Mouse (Mus musculus): ENCODE data around the gene Rbfox1. TPM values are rescaled to one million over a fixed set of nuclear protein-coding genes. Genes with fewer than 3 reads are reported as not detected.
A peak's percentile ranks its signal among the peaks of the same experiment; 100 is the strongest.

Gene Rbfox1
- polyA plus RNA-seq, 1 experiment: 98.9 TPM

DNA sequence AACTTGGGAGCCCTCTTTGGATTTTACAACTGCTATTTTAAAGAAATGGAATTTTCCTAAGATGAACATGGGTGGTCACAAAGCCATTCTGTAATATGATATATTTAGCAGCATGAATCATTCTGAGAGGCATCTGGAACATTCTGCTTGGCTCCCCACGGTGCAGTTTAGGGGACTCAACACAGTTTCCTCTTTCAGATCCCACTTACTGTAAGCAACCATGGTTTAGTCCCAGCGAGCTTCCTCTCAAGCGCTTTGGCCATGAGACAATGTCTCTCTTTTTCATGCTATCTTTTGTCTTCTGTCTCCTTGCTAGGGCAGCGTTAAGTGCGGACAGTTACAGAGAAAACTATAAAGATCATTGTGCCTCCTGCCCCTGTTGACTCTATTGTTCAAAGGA is 1394.4 kb downstream of the Rbfox1 start:
- no peak for TF ChIP-seq POLR2A (IDR thresholded peaks at IDR 0.05; ENCODE audit: borderline replicate concordance, extremely low read depth, insufficient read depth, insufficient read length, poor library complexity, severe bottlenecking)
- no peak for TF ChIP-seq CTCF (IDR thresholded peaks at IDR 0.05; ENCODE audit: borderline replicate concordance, extremely low read depth, insufficient read depth, insufficient read length)
- DNase-seq (ENCODE audit: low read depth): peak; percentile 22

DNA sequence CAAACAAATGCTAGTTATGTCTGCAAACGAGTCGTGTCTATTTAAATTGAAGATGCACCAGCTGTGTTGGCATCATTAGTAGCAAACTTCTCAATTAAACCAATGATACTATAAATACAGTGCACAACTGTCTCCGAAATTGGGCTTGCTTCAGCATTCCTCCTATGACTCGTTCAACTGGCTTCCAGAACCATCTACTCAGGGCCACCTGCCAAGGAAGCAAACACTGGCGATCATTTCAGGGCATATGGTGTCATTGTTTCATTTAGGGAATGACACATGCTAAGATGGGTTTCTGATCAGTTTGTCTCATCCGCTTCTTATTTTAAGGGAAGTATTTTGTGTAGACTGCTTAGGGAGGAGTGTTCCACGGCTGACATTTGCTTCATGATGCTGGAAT is 1397.1 kb downstream of the Rbfox1 start:
- TF ChIP-seq POLR2A (IDR thresholded peaks at IDR 0.05; ENCODE audit: borderline replicate concordance, extremely low read depth, insufficient read depth, insufficient read length, poor library complexity, severe bottlenecking) (no peak), CTCF (IDR thresholded peaks at IDR 0.05; ENCODE audit: borderline replicate concordance, extremely low read depth, insufficient read depth, insufficient read length) (no peak)
- DNase-seq (ENCODE audit: low read depth): peak; percentile 38

DNA sequence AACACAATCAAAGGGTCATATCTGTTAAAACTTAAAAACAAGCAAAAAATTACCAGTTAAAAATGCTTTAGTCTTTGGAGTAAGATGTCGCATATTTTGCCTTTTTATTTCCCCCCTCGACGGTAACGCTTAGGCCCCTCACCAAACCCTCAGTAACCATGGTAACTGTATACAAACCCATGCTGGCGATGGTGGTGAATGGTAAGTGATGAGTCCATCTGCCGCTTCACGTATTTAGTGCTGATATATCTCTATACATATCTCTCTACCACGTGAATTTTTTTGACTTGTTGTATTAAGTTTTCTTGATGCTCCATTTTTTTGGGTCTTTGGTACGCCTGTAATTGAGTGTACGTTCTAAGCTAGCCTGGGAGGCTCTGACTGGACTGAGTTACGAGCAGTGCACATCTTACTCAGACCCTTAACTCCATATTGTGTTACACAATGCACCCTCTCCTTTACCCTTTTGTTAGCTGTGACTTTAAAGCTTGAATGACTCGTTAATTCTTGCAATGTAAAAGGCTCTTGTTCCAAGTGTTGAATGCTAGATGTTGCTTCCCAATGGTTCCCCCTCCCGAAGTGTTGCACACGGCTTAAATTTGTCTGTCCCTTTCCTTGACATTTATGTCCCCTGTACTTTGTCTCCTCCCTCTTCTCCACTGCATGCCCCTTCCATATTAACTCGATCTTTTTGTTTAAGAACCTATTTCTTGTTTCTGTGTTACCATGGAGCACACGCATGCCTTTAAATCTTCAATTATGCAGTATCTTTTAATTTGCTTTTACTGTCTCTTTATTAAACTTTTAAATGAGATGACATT is 1408.0 kb downstream of the Rbfox1 start:
- DNase-seq (ENCODE audit: low read depth): peak; percentile 9

DNA sequence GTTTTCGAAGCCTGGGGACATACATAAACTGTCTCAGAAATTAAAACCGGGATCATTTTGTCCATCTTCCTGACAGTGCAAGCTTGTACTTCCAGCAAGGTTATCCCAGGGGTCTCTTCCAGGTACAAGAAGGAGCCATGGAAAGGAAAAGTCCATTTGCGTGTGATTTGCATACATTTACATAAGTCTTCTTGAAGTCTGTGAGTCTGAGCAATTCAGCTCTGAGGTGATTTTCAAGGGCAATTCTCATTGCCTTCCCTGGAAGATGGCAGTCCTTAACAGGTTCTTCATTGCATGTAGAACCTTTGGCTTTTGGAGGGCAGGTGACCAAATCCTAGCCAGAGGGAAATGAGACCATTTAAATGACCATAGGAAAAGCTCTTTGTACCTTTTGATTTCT is 1417.3 kb downstream of the Rbfox1 start:
- no peak for TF ChIP-seq CTCF (IDR thresholded peaks at IDR 0.05; ENCODE audit: borderline replicate concordance, extremely low read depth, insufficient read depth, insufficient read length)
- TF ChIP-seq POLR2A (IDR thresholded peaks at IDR 0.05; ENCODE audit: borderline replicate concordance, extremely low read depth, insufficient read depth, insufficient read length, poor library complexity, severe bottlenecking): no peak
- DNase-seq (ENCODE audit: low read depth): peak; percentile 12

More for the DNA sequence above, 1408.0 kb downstream of the Rbfox1 start:
- no peak for TF ChIP-seq POLR2A (IDR thresholded peaks at IDR 0.05; ENCODE audit: borderline replicate concordance, extremely low read depth, insufficient read depth, insufficient read length, poor library complexity, severe bottlenecking)
- no peak for TF ChIP-seq CTCF (IDR thresholded peaks at IDR 0.05; ENCODE audit: borderline replicate concordance, extremely low read depth, insufficient read depth, insufficient read length)

DNA sequence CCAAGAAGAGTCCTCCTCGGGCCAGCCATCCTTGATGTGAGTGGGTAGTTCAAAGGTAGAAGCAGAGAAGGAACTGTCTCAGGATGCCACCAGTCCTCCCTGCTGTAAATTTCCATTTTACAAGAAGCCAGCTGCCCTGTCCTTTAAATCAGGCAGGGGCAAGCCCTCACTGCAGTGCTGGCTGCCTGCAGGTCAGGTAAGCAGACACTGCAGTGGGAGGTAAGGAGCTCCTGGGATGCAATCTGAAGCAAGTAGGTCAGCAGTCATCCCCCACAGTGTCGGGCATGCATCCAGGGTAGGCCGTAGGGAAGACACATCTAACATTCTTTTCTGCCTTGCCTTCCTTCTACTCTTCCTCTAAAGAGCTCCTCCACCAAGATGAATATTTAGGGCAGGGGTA is 1444.0 kb downstream of the Rbfox1 start:
- DNase-seq (ENCODE audit: low read depth): no peak
- TF ChIP-seq POLR2A (IDR thresholded peaks at IDR 0.05; ENCODE audit: borderline replicate concordance, extremely low read depth, insufficient read depth, insufficient read length, poor library complexity, severe bottlenecking) (no peak), CTCF (IDR thresholded peaks at IDR 0.05; ENCODE audit: borderline replicate concordance, extremely low read depth, insufficient read depth, insufficient read length) (no peak)

DNA sequence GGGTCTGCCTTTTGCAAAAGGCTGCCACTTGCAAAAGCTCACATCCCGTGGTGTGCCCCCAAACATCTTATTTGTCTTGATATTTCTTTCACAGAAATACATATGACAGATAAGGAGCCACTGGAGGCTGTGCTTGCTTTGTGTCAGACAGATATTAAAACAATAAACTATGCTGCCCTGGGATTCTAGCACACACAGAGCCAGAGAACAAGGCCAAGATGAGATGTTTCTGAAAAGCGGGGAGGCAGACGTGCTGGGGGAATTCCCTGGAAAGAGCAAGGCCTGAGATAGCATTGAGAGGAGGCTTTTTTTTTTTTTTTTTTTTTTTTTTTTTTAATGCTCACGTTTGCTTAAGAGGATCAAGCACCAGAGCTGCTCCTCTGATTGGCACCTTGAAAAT is 1456.0 kb downstream of the Rbfox1 start:
- TF ChIP-seq POLR2A (IDR thresholded peaks at IDR 0.05; ENCODE audit: borderline replicate concordance, extremely low read depth, insufficient read depth, insufficient read length, poor library complexity, severe bottlenecking) (no peak), CTCF (IDR thresholded peaks at IDR 0.05; ENCODE audit: borderline replicate concordance, extremely low read depth, insufficient read depth, insufficient read length) (no peak)
- peak; percentile 34 for DNase-seq (ENCODE audit: low read depth)

DNA sequence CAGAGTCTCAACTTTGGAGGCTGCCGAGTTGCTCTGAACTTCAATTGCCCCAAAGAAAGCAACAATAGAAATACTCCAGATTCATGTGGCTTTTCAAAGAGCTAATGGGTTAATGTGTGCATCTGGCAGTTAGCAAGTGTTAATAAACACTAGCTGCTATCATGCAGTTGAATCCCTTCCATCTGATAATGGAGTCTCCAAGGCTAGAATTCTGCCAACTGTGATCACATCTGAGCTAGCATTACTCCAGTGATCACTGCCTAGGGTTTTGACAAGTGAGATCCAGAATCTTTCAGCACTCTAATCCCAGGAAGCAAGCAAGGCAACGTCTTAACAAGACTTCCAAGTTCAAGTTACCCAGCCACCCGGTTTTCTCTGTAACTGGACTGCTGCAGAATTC is 1460.1 kb downstream of the Rbfox1 start:
- TF ChIP-seq POLR2A (IDR thresholded peaks at IDR 0.05; ENCODE audit: borderline replicate concordance, extremely low read depth, insufficient read depth, insufficient read length, poor library complexity, severe bottlenecking) (no peak), CTCF (IDR thresholded peaks at IDR 0.05; ENCODE audit: borderline replicate concordance, extremely low read depth, insufficient read depth, insufficient read length) (no peak)
- peak; percentile 89 for DNase-seq (ENCODE audit: low read depth)

DNA sequence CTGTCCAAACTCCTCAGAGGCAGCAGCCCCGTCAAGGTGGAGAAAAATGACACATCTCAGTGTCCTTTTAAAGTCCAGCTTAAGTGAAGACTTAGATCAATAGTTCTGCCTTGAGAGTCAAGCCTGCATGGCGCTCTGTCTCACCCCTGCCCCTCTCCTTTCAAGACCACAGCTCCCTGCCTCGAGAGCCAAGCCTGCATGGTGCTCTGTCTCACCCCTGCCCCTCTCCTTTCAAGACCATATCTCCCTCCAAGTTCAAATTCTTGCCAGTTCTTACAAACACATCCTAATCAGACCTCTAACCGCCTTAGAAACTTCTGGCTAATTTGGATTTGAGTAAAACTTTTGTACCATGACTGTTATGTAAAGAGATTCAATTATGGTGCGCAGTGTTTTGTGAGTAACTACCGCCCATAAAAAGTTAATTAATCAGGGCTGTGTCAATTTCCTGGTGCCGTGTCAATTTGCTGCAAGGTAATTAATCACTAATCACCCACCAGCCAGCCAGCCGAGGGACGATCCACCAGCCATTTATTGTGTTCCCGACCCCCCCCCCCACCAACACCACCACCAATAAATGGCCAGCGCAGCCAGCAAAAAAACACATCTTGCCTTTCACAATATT is 1461.0 kb downstream of the Rbfox1 start:
- TF ChIP-seq CTCF (IDR thresholded peaks at IDR 0.05; ENCODE audit: borderline replicate concordance, extremely low read depth, insufficient read depth, insufficient read length): no peak
- TF ChIP-seq POLR2A (IDR thresholded peaks at IDR 0.05; ENCODE audit: borderline replicate concordance, extremely low read depth, insufficient read depth, insufficient read length, poor library complexity, severe bottlenecking): no peak
- DNase-seq (ENCODE audit: low read depth): peak; percentile 85

DNA sequence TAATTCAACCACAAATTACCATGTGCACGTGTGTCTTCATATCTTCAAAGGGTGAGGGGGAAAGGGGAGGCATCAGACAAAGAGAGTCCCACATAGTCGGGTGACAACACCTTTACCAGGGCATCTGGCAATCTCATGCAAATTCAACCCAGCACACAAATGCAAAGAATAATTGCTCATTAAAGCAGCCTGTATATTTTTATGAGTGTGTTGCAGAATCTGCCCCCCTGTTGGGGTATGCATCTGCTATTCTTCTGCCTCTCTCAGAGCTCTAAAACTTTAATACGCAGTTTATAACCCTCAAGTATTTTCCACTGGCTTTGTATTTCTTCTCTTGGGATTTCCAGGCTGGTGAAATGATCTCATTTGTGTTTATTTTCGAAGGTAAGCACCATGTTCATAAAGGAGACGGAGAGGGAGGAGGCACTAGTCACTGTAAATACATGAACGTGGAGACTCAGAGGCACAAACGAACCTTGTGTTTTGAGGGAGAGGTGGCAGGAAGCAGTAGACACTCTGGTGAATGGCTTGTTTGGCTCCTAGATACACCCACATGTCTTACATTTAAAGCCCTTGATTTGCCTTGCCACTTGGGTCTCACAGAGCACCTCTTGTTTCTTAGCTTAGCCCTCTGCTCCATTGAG is 1462.5 kb downstream of the Rbfox1 start:
- peak; percentile 62 for DNase-seq (ENCODE audit: low read depth)
- TF ChIP-seq POLR2A (IDR thresholded peaks at IDR 0.05; ENCODE audit: borderline replicate concordance, extremely low read depth, insufficient read depth, insufficient read length, poor library complexity, severe bottlenecking) (no peak), CTCF (IDR thresholded peaks at IDR 0.05; ENCODE audit: borderline replicate concordance, extremely low read depth, insufficient read depth, insufficient read length) (no peak)

DNA sequence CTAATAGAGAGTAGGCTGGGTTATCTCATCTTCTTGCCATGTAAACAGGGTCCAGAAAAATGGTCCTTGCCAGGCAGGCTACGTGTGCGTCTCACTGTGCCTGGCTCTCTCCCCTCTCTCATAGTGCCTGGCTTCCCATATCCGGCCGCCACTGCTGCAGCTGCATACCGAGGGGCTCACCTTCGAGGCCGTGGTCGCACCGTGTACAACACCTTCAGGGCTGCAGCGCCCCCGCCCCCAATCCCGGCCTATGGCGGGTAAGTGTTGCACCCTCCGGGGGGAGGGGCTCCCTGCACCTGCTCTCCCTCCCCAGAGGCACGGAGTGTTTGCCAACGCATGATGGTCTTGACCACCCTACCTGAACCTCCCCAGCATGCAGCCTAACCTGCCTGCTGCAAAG is 1467.7 kb downstream of the Rbfox1 start:
- TF ChIP-seq POLR2A (IDR thresholded peaks at IDR 0.05; ENCODE audit: borderline replicate concordance, extremely low read depth, insufficient read depth, insufficient read length, poor library complexity, severe bottlenecking) (no peak), CTCF (IDR thresholded peaks at IDR 0.05; ENCODE audit: borderline replicate concordance, extremely low read depth, insufficient read depth, insufficient read length) (no peak)
- DNase-seq (ENCODE audit: low read depth): no peak

DNA sequence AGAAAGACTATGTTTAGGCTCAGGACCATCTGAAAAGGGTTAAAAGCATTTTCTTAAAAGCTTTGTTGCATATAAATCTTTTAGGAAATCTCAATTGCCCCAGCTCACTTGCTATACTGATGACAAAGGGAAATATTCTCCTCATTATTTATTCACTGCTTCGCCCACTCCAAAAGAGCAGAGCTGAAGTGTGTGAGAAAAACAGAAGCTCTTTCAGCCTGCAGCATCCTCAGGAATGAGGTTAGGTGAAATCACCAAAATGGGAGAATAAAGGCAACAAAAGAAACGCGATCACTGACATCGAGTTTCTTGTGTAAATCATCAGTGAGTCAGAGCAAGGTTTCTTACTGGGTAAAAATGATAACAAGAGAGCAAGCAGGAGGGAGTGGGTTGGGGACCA is 1469.0 kb downstream of the Rbfox1 start:
- TF ChIP-seq CTCF (IDR thresholded peaks at IDR 0.05; ENCODE audit: borderline replicate concordance, extremely low read depth, insufficient read depth, insufficient read length): no peak
- no peak for TF ChIP-seq POLR2A (IDR thresholded peaks at IDR 0.05; ENCODE audit: borderline replicate concordance, extremely low read depth, insufficient read depth, insufficient read length, poor library complexity, severe bottlenecking)
- DNase-seq (ENCODE audit: low read depth): no peak

All from brain, embryonic 14.5 days (tissue).